Mouse (Mus musculus) right cerebral cortex, adult 2 months (tissue): ENCODE results near the gene Ube2f.

ENCODE experiments used
- DNase-seq, 2 experiments: peaks; one replicate each; pipeline ENCODE4 v3.0.0; 2021 to 2022; ENCODE audit warnings: low spot score in 2 of 2

The Ube2f gene

GRCm38 (mm10) chr1:91237676-91238075 lies 12.4 kb upstream of the Ube2f start:
- DNase-seq = no peak

- DNase-seq = peak; percentile 57 to 64
Measured at GRCm38 (mm10) chr1:91239112-91239511, 11.0 kb upstream of the Ube2f start.

GRCm38 (mm10) chr1:91239800-91240199 lies 10.3 kb upstream of the Ube2f start:
- DNase-seq = no peak

GRCm38 (mm10) chr1:91240685-91241084 lies 9.4 kb upstream of the Ube2f start:
- DNase-seq = no peak

GRCm38 (mm10) chr1:91241249-91241648 lies 8.9 kb upstream of the Ube2f start:
- DNase-seq = no peak

- DNase-seq = no peak
Measured at GRCm38 (mm10) chr1:91248242-91248641, 1.9 kb upstream of the Ube2f start.

GRCm38 (mm10) chr1:91248970-91249369 lies 1.1 kb upstream of the Ube2f start:
- no peak for DNase-seq

GRCm38 (mm10) chr1:91250415-91251147 lies 477 bp downstream of the Ube2f start:
- peak in 1 of 2 experiments; percentile 12 for DNase-seq

- DNase-seq = no peak
Measured at GRCm38 (mm10) chr1:91251148-91251650, 1.1 kb downstream of the Ube2f start.

GRCm38 (mm10) chr1:91251927-91252326 lies 1.8 kb downstream of the Ube2f start:
- DNase-seq = no peak

GRCm38 (mm10) chr1:91257918-91258317 lies 7.8 kb downstream of the Ube2f start:
- DNase-seq = no peak

- no peak for DNase-seq
Measured at GRCm38 (mm10) chr1:91259794-91260193, 9.7 kb downstream of the Ube2f start.

GRCm38 (mm10) chr1:91262508-91262907 lies 12.4 kb downstream of the Ube2f start:
- DNase-seq = no peak

GRCm38 (mm10) chr1:91272260-91272659 lies 22.2 kb downstream of the Ube2f start:
- no peak for DNase-seq

- no peak for DNase-seq
Measured at GRCm38 (mm10) chr1:91276581-91276980, 26.5 kb downstream of the Ube2f start.

- no peak for DNase-seq
Measured at GRCm38 (mm10) chr1:91277480-91277879, 27.4 kb downstream of the Ube2f start.

GRCm38 (mm10) chr1:91278410-91279119 lies 28.5 kb downstream of the Ube2f start:
- no peak for DNase-seq

GRCm38 (mm10) chr1:91279126-91279525 lies 29.0 kb downstream of the Ube2f start:
- DNase-seq = no peak

- no peak for DNase-seq
Measured at GRCm38 (mm10) chr1:91282582-91282981, 32.5 kb downstream of the Ube2f start.

GRCm38 (mm10) chr1:91289375-91289774 lies 39.3 kb downstream of the Ube2f start:
- no peak for DNase-seq

- no peak for DNase-seq
Measured at GRCm38 (mm10) chr1:91292101-91292825, 42.2 kb downstream of the Ube2f start.

- DNase-seq = no peak
Measured at GRCm38 (mm10) chr1:91295544-91295943, 45.4 kb downstream of the Ube2f start.
